Mouse (Mus musculus): ENCODE data around the gene Selenow.

DNA sequence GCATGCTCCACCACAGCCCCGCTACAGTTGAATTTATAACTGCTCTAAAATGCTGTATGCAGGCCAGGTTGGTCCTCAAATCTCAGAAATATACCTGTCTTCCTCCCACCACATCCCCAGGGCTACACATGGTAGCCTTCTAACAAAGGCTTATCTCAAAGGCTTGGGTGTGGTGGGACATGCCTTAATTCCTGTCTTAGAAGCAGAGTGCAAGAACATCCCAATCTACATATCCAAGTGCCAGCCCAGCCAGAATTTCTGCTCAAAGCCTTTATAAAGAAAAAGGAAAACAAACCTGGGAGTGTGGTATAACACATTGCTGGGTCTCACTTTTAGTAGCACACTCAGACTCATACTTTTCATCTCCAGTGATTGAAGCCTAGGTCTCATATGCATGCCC lies 28.0 kb downstream of the Selenow start:
- TF ChIP-seq POLR2A (IDR thresholded peaks at IDR 0.05; ENCODE audit: borderline replicate concordance, insufficient read depth, low read length) (no peak), CTCF (IDR thresholded peaks at IDR 0.05; ENCODE audit: borderline replicate concordance, insufficient read depth, low read depth, low read length) (no peak)

All from cerebellum, adult 2 months (tissue).